Mouse (Mus musculus) cerebellum, adult 11 months (tissue): ENCODE measurements around the gene Znrd1as.

Source experiments
- DNase-seq: peaks from one replicate; pipeline ENCODE4 v3.0.0; 2022

Znrd1as gene

DNA sequence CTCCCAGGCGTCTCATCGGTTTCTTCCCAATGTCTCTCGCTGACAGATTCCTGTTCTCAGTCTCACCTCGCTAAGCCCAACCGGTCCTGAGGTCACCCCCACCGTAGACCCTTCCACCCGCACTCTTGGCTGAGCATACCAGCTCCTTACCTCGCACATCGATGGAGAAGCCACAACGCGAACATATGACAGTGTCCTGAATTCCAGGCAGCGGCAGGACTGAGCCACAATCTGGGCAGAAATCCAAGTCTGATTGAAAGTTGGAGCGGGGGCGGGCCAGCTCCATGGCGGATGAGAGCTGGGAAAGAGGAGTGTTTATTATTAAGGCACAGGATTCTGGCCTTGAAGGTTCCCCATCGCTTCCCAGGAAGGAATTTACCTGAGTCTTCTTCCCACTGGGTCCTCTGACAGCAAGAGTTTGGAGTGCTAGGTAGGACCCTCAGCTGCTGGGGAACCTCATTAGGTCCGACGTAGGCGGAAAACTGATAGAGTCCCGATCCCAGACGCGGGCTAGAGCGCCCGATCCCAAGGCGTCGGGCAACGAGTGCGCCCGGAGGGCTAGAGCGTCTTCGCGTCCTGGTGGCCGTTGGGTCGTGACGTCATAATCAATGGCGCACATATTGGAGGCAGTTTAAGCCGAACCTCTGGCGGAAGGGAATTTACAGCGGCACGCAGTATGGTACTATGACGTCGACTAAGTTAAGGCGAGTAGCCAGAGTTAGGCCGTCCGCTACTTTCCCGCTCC, at the start of gene Znrd1as, which contains the start of gene Znrd1:
TSS of gene Znrd1as (plus strand) at position 594 of the 745 bp plus-strand sequence.
TSS of gene Znrd1 (minus strand) at position 561 of the 745 bp plus-strand sequence.
- DNase-seq, result peak; percentile 91

DNA sequence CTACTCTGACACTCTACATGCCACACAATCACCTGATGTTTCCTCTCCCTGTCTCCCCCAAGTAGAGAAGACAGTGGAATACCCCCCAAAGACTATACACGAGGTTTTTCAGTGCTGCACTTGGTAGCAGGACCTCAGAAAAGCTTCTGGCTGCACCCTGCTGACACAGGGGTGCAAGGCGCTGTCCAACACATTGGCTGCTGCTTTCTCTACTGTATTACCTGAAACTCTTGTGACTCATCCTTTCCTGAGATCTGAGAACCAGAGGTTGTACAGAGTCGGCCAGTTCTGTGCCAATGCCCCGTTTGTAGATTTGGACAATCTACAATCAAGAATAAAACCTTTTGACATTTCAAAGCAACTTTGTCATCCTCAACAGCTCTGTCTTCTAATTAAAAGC, 48.6 kb upstream of the Znrd1as start:
- no peak for DNase-seq

DNA sequence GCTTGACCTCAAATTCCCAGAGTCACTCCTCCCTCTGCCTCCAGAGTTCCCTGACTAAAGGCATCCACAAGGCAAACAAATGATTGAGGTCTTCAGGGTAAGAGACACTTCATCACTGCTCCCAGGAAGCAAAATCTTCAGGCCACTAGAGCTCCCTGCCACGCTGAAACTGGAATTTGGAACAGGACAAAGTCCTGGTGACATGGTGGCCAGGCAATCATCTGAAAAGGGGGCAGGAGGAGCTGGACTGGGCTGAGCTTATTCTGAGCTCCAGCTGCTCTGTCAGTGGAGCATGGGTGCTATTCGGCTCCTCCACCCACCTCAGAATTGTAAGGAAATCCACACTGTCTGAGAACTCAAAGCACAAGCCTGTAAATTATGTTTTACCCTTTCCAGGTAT, 46.4 kb upstream of the Znrd1as start:
- no peak for DNase-seq

DNA sequence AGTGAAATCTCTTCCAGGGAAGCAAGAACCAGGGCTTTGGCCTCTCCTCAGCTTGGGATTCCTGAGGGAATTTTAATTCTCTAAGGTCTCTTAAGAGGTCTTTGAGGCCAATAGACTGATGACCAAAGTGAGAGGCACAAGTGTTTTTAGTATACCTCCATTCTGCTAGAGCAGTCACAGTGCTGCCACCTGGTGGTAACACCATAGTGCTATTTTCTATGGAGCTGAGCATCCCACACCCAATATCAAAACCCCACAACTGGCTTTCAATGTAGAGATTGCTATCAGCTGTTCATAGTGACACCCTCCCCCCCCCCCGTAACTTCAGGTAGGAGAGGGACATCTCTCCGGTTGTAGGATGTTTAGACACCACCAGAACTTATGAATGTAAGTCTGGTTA, 44.3 kb upstream of the Znrd1as start:
- peak; percentile 59 for DNase-seq

DNA sequence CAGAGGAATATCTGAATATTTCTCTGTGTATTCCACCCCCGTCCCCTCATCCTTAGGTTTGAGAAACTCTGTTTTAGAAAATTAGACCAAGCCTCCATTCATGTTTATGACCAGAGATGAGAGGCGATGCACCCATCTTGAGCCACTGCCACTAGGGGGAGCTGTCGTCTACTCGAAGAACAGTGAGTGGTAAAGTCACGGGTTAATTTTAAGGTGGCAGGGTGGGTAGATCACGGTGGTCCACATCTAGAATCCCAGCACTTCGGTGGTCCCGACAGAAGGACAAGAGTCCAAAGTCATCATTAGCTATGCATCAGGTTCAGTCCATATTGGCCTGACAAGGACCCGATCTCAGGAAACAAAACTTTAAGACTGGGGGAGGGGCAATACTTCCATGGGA, 43.3 kb upstream of the Znrd1as start:
- peak; percentile 31 for DNase-seq

DNA sequence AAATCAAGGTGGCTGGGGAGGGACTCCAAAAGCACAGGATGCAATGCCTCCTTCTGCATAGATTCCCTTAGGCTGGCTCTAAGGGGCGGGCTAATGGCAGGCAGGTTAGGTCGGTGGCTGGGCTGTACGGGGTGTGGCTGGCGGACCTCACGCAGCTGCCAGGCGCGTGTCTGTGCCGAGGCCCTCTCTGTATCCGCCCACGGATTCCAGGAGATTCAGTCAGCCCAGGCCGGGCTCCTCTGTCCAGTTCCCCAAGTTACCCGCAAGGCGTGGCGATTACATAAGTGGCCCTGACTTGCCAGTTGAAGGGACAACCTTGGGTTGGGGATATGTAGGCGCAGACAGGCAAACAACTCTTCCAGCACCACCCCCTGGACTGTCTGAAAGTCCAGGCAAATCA, 38.2 kb upstream of the Znrd1as start:
- DNase-seq, result no peak

DNA sequence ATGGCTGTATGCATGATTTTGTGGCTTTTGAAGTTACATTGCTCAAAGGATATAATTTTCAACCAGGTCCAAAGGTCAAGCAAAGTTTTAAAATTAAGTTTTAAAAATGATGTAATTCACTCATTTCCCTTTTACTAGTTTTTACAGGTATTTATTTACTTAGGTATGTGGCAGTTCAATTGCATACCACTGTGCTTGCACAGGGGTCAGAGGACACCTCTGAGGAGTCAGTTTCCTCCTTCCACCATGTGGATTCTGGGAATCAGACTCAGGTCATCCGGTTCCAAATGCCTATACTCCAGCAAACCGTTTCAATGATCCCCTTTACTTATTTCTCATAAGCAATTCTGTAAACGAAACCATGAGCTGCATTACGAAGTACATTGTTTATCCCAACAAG, 35.7 kb upstream of the Znrd1as start:
- DNase-seq, result no peak

DNA sequence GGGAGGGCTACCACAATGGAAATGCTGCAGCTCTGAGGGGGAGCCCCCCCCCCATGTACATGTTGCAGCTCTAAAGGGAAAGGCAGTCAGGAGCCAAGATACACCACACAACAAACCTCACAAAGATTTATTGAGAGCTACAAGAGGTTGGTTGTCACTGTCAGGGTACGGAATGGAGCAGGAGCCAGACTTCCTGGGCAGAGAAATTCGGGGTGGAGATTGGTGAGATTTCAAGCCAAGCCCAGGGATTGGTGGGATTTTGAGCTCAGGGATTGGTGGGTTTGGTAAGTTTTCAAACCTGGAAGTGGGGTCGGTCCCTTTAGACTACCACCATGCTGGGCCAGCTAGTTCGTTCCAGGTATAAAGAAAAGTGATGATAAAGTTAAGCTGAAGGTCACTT, 34.9 kb upstream of the Znrd1as start:
- DNase-seq, result no peak

DNA sequence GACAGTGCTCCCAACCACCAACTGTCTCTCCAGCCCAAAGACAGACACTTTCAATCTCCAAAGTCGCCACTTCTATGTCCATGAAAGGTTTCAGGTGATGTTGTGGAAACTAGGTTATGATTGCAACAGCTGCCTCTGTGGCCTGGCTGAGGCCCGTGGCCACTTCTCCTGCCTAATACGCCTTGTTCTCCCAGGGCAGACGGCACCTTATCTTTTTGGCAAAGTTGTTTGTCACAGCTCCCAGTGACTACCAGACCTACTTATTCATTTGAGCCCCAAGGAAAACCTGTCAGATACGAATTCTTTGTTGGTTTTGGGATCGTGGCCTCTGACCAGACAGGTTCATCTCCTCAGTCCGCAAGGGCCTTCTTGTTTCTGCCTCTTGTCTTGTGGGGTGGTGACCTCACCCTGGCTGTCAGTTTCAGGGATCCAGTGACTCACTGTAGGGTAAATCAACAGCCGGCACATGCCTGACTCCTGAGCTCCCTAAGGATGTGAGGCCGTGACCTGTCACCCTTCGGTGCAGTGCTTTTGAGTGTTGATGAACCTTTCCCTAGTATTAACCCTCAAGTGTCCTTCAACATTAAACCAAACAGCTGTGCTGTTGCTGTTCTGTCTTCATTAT, 30.8 kb upstream of the Znrd1as start:
- no peak for DNase-seq

DNA sequence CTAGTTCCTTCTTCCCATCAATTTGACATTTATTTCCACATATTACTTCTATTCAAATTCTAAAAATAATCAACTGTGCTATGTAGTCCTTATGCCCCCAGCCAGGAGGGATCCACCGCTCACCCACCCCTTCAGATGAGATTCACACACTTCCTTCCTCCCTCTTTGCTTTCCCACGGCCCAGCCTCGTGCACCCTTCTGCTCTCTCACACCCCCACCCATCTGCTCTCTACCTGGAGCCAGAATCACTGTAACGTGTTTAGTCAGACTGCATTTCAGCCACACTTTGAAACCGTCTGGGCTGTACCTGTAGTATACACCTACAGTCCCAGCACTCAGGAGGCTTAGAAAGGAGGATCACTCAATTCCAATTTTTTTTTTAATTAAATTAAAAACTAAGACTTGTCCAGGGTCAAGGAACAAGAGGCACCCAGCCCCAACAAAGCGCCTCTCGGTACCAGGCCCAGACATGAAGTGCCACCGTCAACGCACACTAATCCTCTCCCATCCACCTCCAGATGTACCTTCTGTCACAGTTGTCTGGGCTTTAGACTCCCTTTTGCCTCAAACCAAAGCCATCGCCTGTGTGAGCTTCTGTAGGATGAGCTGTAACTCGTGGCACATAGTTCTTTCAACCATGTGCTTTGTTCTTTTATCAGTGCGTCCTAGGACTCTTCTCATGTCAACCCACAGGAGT, 29.0 kb upstream of the Znrd1as start:
- DNase-seq, result no peak

DNA sequence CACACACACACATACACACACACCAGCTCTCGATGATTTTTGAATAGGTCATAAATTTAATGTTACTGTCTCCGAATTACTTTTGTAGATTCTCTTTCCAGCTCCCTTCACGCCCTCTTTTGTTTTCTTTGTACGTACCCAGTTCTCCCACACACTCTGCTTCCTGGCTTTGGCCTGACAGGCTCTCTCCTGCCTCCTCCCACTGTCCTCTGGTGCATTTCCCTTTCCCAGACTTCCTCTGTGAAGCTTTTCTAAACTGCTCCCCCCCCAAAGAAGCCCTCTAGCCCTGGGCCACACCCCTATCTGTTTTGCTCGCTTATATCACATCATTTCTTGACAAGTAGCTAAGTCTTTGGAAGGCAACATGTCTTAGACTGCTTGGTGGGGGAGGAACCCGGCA, 28.2 kb upstream of the Znrd1as start:
- DNase-seq, result no peak

DNA sequence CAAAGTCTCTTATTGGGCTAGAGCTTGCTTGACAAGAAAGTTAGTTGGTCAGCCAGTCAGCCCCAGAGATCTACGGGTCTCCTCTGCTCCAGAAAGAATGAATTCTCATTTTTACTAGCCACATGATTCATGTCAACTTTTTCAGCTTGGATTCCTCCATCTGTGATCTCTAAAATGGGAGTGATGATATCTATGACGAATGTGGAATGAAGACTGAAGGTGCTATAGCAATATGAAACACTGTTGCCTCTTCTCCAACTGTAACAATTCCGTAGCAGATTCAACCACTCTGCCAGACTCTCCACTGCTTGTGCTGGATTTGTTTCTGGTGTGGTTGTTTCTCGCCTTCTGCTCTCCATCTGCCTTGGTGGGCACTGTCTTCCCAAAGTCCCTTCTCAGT, 27.3 kb upstream of the Znrd1as start:
- no peak for DNase-seq

DNA sequence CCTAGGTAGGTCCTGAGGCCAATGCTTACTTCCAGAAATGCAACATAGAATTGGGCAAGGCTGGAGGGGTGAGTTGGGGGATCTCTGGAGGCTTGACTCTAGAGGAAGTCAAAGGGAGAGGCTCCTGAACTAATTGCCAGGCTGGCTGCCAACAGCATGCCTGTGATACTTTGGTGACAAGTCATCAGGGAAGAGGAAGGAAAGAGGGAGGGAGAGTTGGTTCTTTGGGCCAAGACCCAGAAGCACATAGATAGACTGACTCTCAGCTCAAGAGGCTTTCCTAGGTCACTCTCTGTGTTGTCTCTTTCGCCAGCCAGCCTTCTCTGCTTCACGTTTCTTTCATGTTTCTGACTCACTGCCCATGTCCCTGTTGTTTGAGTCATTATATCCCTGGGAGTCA, 26.6 kb upstream of the Znrd1as start:
- DNase-seq, result no peak

DNA sequence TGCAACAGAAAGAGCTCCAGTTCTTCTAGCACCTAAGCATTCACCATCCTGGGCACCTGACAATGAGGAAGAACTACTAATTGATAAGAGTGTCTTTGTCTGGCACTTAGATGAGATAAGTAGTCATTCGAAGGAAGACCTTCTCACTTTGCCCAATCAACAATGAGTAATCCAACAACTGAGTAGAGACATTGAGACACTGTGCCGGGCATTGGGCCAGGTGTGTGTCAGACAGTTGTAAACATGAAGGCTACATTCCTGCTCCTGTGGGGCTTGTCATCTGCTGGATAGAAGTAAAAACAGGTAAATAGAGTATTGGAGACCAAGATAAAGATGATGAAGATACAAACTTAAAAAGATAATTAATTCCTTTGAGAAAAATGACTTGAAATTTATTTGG, 20.3 kb upstream of the Znrd1as start:
- no peak for DNase-seq

DNA sequence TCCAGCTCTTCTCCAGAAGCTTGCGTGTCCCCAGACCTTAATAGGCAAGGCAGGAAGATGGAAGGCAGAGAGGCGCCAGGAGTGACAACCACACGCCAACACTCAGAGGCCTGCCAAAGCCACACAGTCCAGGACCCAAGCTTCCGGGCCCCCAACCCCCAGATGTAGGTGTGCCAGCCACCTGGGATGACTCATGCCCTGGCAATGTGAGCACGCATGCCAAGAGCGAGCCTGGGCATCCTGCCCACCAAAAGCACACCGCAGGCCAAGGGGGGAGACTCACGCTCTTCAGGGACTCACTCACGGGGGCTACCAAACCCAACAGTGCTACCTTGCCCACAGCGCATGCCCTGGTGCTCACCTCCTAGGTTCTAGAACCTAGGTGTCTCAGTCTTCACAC, 16.0 kb upstream of the Znrd1as start:
- DNase-seq, result peak; percentile 78

DNA sequence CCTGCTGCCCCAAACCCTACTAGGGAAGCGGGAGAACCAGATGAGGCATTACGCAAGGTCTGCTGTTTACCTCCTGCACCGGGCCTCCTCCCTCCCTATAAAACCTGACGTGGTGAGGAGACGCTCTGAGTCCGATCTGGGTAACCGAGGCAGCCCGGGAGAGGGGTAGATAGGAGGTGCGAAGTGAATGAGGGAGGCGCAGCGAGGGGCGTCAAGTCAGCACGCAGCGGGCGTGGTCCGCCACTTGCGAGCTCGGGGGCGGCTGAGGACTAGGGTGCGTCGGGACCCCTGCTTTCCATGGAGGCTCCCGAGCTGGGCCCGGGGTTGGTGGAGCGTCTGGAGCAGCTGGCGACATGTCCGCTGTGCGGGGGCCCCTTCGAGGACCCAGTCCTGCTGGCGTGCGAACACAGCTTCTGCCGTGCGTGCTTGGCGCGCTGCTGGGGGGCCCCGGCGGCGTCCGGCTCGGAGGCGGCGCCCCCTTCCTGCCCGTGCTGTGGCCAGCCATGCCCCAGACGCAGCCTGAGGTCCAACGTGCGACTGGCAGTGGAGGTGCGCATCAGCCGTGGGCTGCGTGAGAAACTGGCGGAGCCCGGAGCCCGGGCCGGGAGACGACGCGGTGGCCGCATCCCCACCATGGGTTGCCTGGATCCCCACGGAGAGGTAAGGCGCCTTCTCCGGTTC, 15.5 kb upstream of the Znrd1as start, which contains the start of gene Rnf39:
TSS of gene Rnf39 (plus strand) at position 128 of the 681 bp plus-strand sequence.
- peak; percentile 56 for DNase-seq

DNA sequence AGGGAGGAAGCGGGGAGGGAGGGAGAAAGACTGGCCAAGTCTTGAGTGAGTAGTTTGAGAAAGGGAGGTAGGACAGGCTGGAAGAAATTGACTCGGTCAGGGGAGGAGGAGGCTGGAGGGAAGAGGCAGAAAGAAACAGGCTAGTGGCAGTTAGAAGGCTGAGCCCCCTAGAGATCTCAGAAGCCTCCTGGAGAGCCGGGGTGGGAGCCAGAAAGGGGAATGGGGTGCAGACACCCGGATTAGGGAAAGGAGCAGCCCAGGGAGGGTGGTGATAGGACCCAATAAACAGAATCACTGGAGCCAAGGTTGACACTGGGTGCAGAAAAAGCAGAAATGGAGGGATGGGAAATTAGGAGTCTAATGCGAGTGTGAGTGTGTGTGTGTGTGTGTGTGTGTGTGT, 14.7 kb upstream of the Znrd1as start:
- DNase-seq, result no peak

DNA sequence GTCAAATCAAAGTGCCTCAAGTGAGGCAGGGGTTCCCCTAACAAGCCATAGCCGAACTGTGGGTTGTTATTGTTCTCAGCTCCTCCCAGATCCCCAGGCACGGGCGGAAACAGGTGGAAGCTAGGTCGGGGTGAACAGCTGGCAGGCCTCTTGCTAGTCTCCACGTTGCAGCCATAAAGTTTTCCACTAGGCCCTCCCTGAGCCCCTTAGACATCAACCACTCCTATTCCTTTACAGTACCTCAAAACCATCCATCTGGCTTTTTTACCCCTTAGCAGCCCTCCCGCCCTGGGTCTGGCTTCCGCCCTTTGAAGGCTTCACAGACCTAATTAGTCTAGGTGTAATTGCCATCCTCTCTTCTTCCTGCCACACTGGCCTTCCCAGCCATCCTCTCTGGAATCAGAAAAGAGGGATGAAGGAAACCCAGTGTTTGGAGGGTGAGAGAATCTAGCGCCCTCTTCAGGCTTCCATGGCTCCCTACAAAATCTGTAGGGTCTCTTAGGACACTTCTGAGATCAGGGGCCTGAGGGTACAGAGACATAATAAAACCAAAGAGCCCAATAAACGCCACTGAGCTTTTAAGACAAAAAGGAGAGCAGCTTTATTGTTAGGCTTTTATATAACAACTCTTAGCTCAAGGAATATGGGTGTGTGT, 14.1 kb upstream of the Znrd1as start:
- DNase-seq, result peak; percentile 36

DNA sequence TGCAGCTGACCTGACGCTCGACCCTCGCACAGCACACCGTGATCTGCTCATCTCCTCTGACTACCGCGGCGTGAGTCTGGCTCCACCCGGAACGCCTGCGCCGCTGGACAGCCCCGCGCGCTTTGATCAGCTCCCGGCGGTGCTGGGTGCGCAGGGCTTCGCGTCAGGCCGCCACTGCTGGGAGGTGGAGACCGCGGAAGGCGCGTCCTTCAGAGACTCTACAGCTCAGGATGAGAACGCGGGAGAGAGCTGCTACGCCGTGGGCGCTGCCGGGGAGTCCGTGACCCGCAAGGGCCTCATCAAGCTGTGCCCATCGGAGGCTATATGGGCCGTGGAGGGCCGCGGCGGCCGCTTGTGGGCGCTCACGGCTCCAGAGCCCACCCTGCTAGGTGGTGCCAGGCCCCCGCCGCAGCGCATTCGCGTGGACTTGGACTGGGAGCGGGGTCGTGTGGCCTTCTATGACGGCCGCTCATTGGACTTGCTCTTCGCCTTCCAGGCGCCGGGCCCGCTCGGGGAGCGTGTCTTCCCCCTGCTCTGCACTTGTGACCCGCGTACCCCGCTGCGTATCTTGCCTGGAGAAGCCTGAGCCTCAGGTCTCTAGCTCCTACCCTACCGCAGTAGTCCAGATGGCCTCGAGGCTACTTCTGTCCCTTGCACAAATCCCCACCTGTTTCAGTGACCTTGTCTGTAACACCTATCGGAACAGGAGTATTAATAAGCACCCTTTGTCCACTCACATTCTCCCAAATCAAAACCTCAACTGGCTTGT, 11.2 kb upstream of the Znrd1as start:
- peak; percentile 58 for DNase-seq

DNA sequence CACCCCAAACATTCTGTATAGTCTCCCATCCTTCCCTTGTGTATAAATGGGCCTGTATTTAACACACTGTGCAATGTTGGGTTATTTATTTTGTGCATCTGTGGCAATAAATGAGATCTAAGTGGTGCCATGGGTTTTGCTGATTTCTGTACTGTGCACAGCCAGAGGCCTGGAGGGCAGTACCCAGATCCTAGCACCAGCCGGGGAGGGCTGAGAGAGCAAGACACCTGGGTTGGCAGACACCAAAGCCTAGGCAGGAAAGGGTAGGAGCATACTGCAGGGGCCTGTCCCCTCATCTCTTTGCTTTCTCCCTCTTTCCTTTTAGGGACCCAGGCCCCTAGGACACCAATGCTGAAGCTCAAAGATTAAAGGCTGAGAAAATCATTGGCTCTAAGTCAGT, 10.1 kb upstream of the Znrd1as start:
- DNase-seq, result no peak

DNA sequence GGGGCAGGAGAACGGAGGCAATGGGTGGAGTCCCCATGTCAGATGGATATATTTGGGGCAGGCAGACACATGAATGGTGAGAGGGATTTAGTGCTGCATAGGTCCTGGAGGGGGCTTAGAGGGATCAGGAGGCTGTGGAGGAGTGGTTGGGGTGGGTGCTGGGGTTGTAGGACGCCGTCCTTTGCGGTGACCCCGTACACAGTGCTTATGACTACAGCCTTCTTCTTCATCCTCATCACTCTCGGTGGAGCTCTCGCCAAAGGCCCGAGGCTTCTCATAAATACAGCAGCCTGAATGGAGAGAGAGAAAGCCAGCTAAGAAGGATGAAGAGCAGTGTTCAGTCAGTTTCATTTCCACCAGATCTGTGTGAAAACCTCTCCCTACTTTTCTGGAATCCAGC, 9.1 kb upstream of the Znrd1as start:
- no peak for DNase-seq
